Mouse (Mus musculus) macrophage (primary cell): ENCODE measurements around the gene Vmn2r48. TPM values are rescaled to one million over a fixed set of nuclear protein-coding genes. Genes with fewer than 3 reads are reported as not detected.
"Not testable (repeated sequence)": the region's sequence is repeated elsewhere in the genome, so short reads cannot be mapped to it uniquely, and the experiment has no call there.

Source experiments
- H3K27ac ChIP-seq: fragments of 350-480 bp; formaldehyde crosslinking; 2 replicates; pipeline ENCODE4 v1.9.0; 2021
- H3K36me3 ChIP-seq: fragments of 350-480 bp; formaldehyde crosslinking; 2 replicates; pipeline ENCODE4 v1.9.0; 2021; ENCODE audit errors: inconsistent target
- H3K4me3 ChIP-seq: fragments of 350-480 bp; formaldehyde crosslinking; 2 replicates; pipeline ENCODE4 v1.9.0; 2021; ENCODE audit errors: inconsistent target
- H3K79me2 ChIP-seq: fragments of 350-480 bp; formaldehyde crosslinking; 2 replicates; pipeline ENCODE4 v1.9.0; 2021; ENCODE audit errors: inconsistent target
- WGBS: methylation state at CpG from one replicate; pipeline ENCODE4 v1.1.7; 2026; ENCODE audit warnings: inconsistent platforms; ENCODE audit not compliant: missing documents; 5-methylcytosine and 5-hydroxymethylcytosine counted together
- polyA plus RNA-seq: library from polyadenylated mRNA; stranded (reverse); fragments of 250-400 nt; gene quantifications from 3 replicates; pipeline ENCODE4 v1.2.4, GENCODE M21; 2018; ENCODE audit warnings: inconsistent platforms
- total RNA-seq, 78 experiments: library from RNA; depleted of rRNA; stranded (reverse); fragments of 250-400 nt; gene quantifications; 1 replicate in 9 of 78; 2 replicates in 24 of 78; 3 replicates in 43 of 78; 4 replicates in 2 of 78; pipeline ENCODE4 v1.2.4; 2018; ENCODE audit warnings: inconsistent platforms in 56 of 78

The Vmn2r48 gene
- total RNA-seq (2018; cell fraction: chromatin; rRNA removed), result not detected
- not detected for total RNA-seq (2018; cell fraction: cytosol; rRNA removed)
- total RNA-seq (2018; cell fraction: nucleus; rRNA removed), result not detected
- polyA plus RNA-seq, result not detected in 3 replicates

GRCm38 (mm10) chr7:9953485-9953884, at the start of gene Vmn2r48:
Gene Vmn2r48, minus strand, starts transcription at chr7:9953585.
- 60% methylated on average over 1 of the region's 2 CpGs for WGBS
- H3K27ac ChIP-seq, H3K36me3 ChIP-seq, H3K4me3 ChIP-seq, H3K79me2 ChIP-seq: not testable (repeated sequence)

GRCm38 (mm10) chr7:9992157-9992556, 38.8 kb upstream of the Vmn2r48 start, which contains the start of gene Vmn2r49:
Gene Vmn2r49, minus strand, starts transcription at chr7:9992257.
- H3K4me3 ChIP-seq, H3K27ac ChIP-seq, H3K79me2 ChIP-seq, H3K36me3 ChIP-seq: not testable (repeated sequence)
- WGBS, result no CpG with 5 or more reads among the region's 2 CpGs

Other genes with a start within 250 kb of the Vmn2r48 start
- gene Vmn2r46, start 183.0 kb downstream of the Vmn2r48 start, polyA plus RNA-seq, result not detected in 3 replicates
- gene Vmn2r47, start 112.3 kb downstream of the Vmn2r48 start, polyA plus RNA-seq, result not detected in 3 replicates
- gene Vmn2r49, start 38.7 kb upstream of the Vmn2r48 start, polyA plus RNA-seq, result not detected in 3 replicates
- not detected in 3 replicates for gene Vmn2r50, start 99.7 kb upstream of the Vmn2r48 start, polyA plus RNA-seq
- gene Vmn2r51, start 152.2 kb upstream of the Vmn2r48 start, polyA plus RNA-seq, result not detected in 3 replicates
- gene Vmn2r52, start 223.0 kb upstream of the Vmn2r48 start, polyA plus RNA-seq, result not detected in 3 replicates